Mouse (Mus musculus) midbrain, embryonic 16.5 days (tissue): ENCODE data around the gene Tmprss7. TPM values are rescaled to one million over a fixed set of nuclear protein-coding genes. Genes with fewer than 3 reads are reported as not detected.

Experiments used
- ATAC-seq: fragments of 200-750 bp; cut with Nextera tagmentation; 2 replicates; pipeline ENCODE4 v1.8.0; 2017; ENCODE audit warnings: moderate TSS enrichment
- H3K27ac ChIP-seq: fragments of 300-500 bp; sonication (generic); 2 replicates; pipeline ENCODE4 v1.5.1; 2014; ENCODE audit warnings: mild to moderate bottlenecking, low read length, mixed read lengths
- H3K27me3 ChIP-seq: fragments of 300-500 bp; sonication (generic); 2 replicates; pipeline ENCODE4 v1.6.1; 2014; ENCODE audit warnings: low read depth, low read length, mixed read lengths; ENCODE audit not compliant: control insufficient read depth, insufficient read depth
- H3K36me3 ChIP-seq: fragments of 300-500 bp; sonication (generic); 2 replicates; pipeline ENCODE4 v1.6.1; 2014; ENCODE audit warnings: mild to moderate bottlenecking, low read length, moderate library complexity, mixed read lengths; ENCODE audit not compliant: control insufficient read depth, insufficient read depth
- H3K4me1 ChIP-seq: fragments of 300-500 bp; sonication (generic); 2 replicates; pipeline ENCODE4 v1.6.1; 2014; ENCODE audit warnings: mild to moderate bottlenecking, low read length, mixed read lengths; ENCODE audit not compliant: control insufficient read depth, insufficient read depth
- H3K4me2 ChIP-seq: fragments of 300-500 bp; sonication (generic); 2 replicates; pipeline ENCODE4 v1.6.1; 2014; ENCODE audit warnings: mild to moderate bottlenecking, low read length, mixed read lengths
- H3K4me3 ChIP-seq: fragments of 300-500 bp; sonication (generic); 2 replicates; pipeline ENCODE4 v1.5.1; 2014; ENCODE audit warnings: low read depth, mild to moderate bottlenecking, low read length, moderate library complexity, mixed read lengths
- H3K9ac ChIP-seq: fragments of 300-500 bp; sonication (generic); 2 replicates; pipeline ENCODE4 v1.6.1; 2014; ENCODE audit warnings: low read depth, low read length, mixed read lengths
- H3K9me3 ChIP-seq: fragments of 300-500 bp; sonication (generic); replicated peaks from 2 replicates; pipeline ENCODE4 v1.6.1; 2014; ENCODE audit warnings: mild to moderate bottlenecking, low read length, mixed read lengths; ENCODE audit not compliant: control insufficient read depth, poor library complexity, severe bottlenecking
- WGBS: fragments of 180-500 bp; shearing (Covaris S2); extraction: QIAGEN DNeasy Blood & Tissue Kit; methylation state at CpG from one replicate; pipeline ENCODE4 v1.1.7; 2014; 5-methylcytosine and 5-hydroxymethylcytosine counted together
- polyA plus RNA-seq: library from polyadenylated mRNA; unstranded; fragments of >200 nt; fragmentation: Nextera tagmentation; extraction: Ambion mirVana; gene quantifications from 2 replicates; pipeline ENCODE4 v1.2.1, GENCODE M21; 2015

Gene Tmprss7
- polyA plus RNA-seq, 1 experiment from 2014 or later, result 0.93 TPM

GRCm38 (mm10) chr16:45695445-45696160 is 2.1 kb upstream of the Tmprss7 start:
- 0 out of 2 replicates have a peak, but pooled peaks have one; percentile 18 for ATAC-seq
- 55% methylated on average over 9 of the region's 9 CpGs for WGBS

GRCm38 (mm10) chr16:45692851-45693250 is 607 bp downstream of the Tmprss7 start:
- H3K4me2 ChIP-seq, result no peak overlapping the region
- no peak overlapping the region for H3K27ac ChIP-seq
- 18% methylated on average over 3 of the region's 3 CpGs for WGBS
- peaks cover 15% of the 10 kb centered on the region for H3K4me1 ChIP-seq
- no peaks in the 10 kb centered on the region for H3K27me3 ChIP-seq
- ATAC-seq, result no peak
- H3K4me3 ChIP-seq, result no peak overlapping the region
- no peaks in the 10 kb centered on the region for H3K36me3 ChIP-seq
- no peak overlapping the region for H3K9ac ChIP-seq
- no peaks in the 10 kb centered on the region for H3K9me3 ChIP-seq

More at GRCm38 (mm10) chr16:45695445-45696160, 2.1 kb upstream of the Tmprss7 start:
- Histone ChIP-seq H3K27me3 (no peaks in the 10 kb centered on the region), H3K36me3 (no peaks in the 10 kb centered on the region), H3K9ac (no peak overlapping the region), H3K4me1 (peaks cover 9% of the 10 kb centered on the region), H3K4me2 (no peak overlapping the region), H3K4me3 (no peak overlapping the region), H3K9me3 (no peaks in the 10 kb centered on the region), H3K27ac (no peak overlapping the region)

GRCm38 (mm10) chr16:45690178-45690577 is 3.3 kb downstream of the Tmprss7 start:
- Histone ChIP-seq H3K4me1 (peaks cover 13% of the 10 kb centered on the region), H3K4me2 (peak overlapping the region; percentile 8; the same call in 1 of the 2 replicates), H3K9ac (no peak overlapping the region), H3K27ac (peak overlapping the region; percentile 77), H3K9me3 (no peaks in the 10 kb centered on the region), H3K4me3 (no peak overlapping the region), H3K36me3 (no peaks in the 10 kb centered on the region), H3K27me3 (no peaks in the 10 kb centered on the region)
- 6% methylated on average over 4 of the region's 4 CpGs for WGBS
- peak; percentile 77 for ATAC-seq

- no peaks in the 10 kb centered on the region for H3K36me3 ChIP-seq
- no peak overlapping the region for H3K27ac ChIP-seq
- H3K4me3 ChIP-seq, result no peak overlapping the region
- no peaks in the 10 kb centered on the region for H3K9me3 ChIP-seq
- peaks cover 8% of the 10 kb centered on the region for H3K4me1 ChIP-seq
- H3K9ac ChIP-seq, result no peak overlapping the region
- 81% methylated on average over 3 of the region's 3 CpGs for WGBS
- no peak overlapping the region for H3K4me2 ChIP-seq
- no peak for ATAC-seq
- no peaks in the 10 kb centered on the region for H3K27me3 ChIP-seq
Measured at GRCm38 (mm10) chr16:45686833-45687232, 6.6 kb downstream of the Tmprss7 start.

- Histone ChIP-seq H3K4me1 (peaks cover 3% of the 10 kb centered on the region), H3K36me3 (no peaks in the 10 kb centered on the region), H3K9ac (no peak overlapping the region), H3K4me2 (no peak overlapping the region), H3K27ac (no peak overlapping the region), H3K4me3 (no peak overlapping the region), H3K27me3 (no peaks in the 10 kb centered on the region), H3K9me3 (no peaks in the 10 kb centered on the region)
- no peak for ATAC-seq
- 64% methylated on average over 3 of the region's 3 CpGs for WGBS
Measured at GRCm38 (mm10) chr16:45685295-45685694, 8.2 kb downstream of the Tmprss7 start.

GRCm38 (mm10) chr16:45684815-45685214 is 8.6 kb downstream of the Tmprss7 start:
- H3K36me3 ChIP-seq, result no peaks in the 10 kb centered on the region
- ATAC-seq, result 0 out of 2 replicates have a peak, but pooled peaks have one; percentile 47
- no peak overlapping the region for H3K4me2 ChIP-seq
- no peaks in the 10 kb centered on the region for H3K9me3 ChIP-seq
- no peaks in the 10 kb centered on the region for H3K27me3 ChIP-seq
- H3K9ac ChIP-seq, result no peak overlapping the region
- H3K27ac ChIP-seq, result no peak overlapping the region
- H3K4me3 ChIP-seq, result no peak overlapping the region
- no peaks in the 10 kb centered on the region for H3K4me1 ChIP-seq
- 12% methylated on average over 8 of the region's 8 CpGs for WGBS

- H3K27ac ChIP-seq, result no peak overlapping the region
- 46% methylated on average over 1 of the region's 1 CpGs for WGBS
- no peak overlapping the region for H3K4me2 ChIP-seq
- H3K9ac ChIP-seq, result no peak overlapping the region
- 0 out of 2 replicates have a peak, but pooled peaks have one; percentile 54 for ATAC-seq
- no peak overlapping the region for H3K4me3 ChIP-seq
- no peaks in the 10 kb centered on the region for H3K36me3 ChIP-seq
- H3K4me1 ChIP-seq, result no peaks in the 10 kb centered on the region
- H3K9me3 ChIP-seq, result no peaks in the 10 kb centered on the region
- no peaks in the 10 kb centered on the region for H3K27me3 ChIP-seq
Measured at GRCm38 (mm10) chr16:45676462-45676861, 17.0 kb downstream of the Tmprss7 start.

- Histone ChIP-seq H3K4me1 (no peaks in the 10 kb centered on the region), H3K9me3 (no peaks in the 10 kb centered on the region), H3K9ac (no peak overlapping the region), H3K27ac (no peak overlapping the region), H3K4me3 (no peak overlapping the region), H3K36me3 (no peaks in the 10 kb centered on the region), H3K4me2 (no peak overlapping the region), H3K27me3 (no peaks in the 10 kb centered on the region)
- WGBS, result 70% methylated on average over 4 of the region's 4 CpGs
- no peak for ATAC-seq
Measured at GRCm38 (mm10) chr16:45670005-45670404, 23.5 kb downstream of the Tmprss7 start.

- Histone ChIP-seq H3K36me3 (no peaks in the 10 kb centered on the region), H3K9me3 (no peaks in the 10 kb centered on the region), H3K4me2 (no peak overlapping the region), H3K27me3 (no peaks in the 10 kb centered on the region), H3K9ac (no peak overlapping the region), H3K27ac (no peak overlapping the region), H3K4me1 (no peaks in the 10 kb centered on the region), H3K4me3 (no peak overlapping the region)
- ATAC-seq, result no peak
- 72% methylated on average over 3 of the region's 3 CpGs for WGBS
Measured at GRCm38 (mm10) chr16:45668178-45668577, 25.3 kb downstream of the Tmprss7 start.
